Mouse (Mus musculus): ENCODE results near the gene Trabd. TPM values are rescaled to one million over a fixed set of nuclear protein-coding genes. Genes with fewer than 3 reads are reported as not detected.

Gene Trabd
- total and polyA plus RNA-seq, 3 experiments: 39.2 to 74.7 (median 49.5) TPM

DNA sequence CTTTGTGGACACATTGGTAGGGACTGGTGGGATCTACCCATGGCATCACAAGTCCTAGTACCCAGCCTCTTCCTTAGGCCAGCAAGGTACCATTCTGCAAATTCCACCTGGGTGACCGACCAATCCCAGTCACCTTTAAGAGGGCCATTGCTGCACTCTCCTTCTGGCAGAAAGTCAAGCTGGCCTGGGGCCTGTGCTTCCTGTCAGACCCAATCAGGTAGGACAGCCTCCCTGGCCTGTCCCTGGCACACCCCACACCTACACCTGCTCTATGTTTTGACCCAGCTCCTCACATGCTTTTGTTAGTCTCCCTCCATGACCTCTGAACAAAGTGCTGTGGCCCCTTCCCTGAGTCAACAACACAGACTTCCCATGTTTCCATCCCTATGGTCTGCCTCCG is 9.9 kb downstream of the Trabd start:
- H3K4me3 ChIP-seq (replicated peaks in 1 of 3; ENCODE audit: low read depth in 2 of 3, low read length in 2 of 3, poor library complexity in 1 of 3): no peak overlapping the region

DNA sequence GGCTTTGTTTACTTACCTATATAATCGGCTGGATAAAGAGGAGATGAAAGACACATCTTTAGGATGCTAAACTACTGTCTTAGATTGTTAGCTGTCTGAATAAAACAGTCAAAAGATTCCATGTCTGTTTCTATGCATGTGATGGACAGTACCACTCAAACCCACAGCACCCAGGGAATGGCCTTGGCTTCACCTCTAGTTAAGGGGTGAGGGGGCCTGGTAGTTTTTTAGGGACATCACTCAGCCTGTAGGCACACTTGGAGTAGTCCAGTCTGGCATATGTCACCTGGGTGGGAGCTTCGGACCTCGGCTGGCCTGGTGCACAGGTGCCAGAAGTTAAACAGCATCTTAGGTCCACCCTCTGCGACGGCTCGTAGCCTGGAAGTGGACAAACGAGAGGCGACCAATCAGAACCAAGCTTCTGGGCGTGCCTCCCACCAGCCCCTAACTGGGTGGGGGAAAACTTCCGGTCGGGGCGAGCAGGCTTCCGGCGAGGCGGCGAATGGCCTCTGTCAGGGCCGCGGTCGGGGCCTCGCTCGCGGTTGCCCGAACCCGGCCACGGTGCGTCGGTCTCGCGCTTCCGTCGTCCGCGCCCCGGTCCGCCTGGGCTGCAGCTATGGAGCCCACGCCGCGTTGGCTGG is 13.8 kb downstream of the Trabd start, which contains the start of gene Selenoo:
TSS of gene Selenoo (plus strand) at position 478 of the 641 bp plus-strand sequence.
- Histone ChIP-seq H3K79me2 (replicated peaks; ENCODE audit: control insufficient read depth, extremely low read depth, insufficient read depth, poor library complexity, severe bottlenecking) (no peaks in the 10 kb centered on the region), H3K36me3 (replicated peaks in 1 of 2; ENCODE audit: control insufficient read depth in 1 of 2, insufficient read depth in 1 of 2, low read length in 1 of 2) (peaks cover 41 to 55% of the 10 kb centered on the region in 2 experiments), H3K4me3 (replicated peaks in 1 of 3; ENCODE audit: low read depth in 2 of 3, low read length in 2 of 3, poor library complexity in 1 of 3) (peak within 1 kb of the TSS; percentile 72 to 95 (median 95)), H3K27ac (ENCODE audit: insufficient read depth, low read depth) (0 out of 2 replicates have a peak within 1 kb of the TSS, but pooled peaks have one; percentile 31), H3K4me1 (ENCODE audit: control insufficient read depth in 1 of 2, insufficient read depth in 2 of 2) (peaks cover 3 to 19% of the 10 kb centered on the region in 2 experiments; a peak in 3 of 4 replicates), H3K27me3 (replicated peaks) (no peaks in the 10 kb centered on the region), H3K9ac (ENCODE audit: insufficient read depth, low read depth) (peak within 1 kb of the TSS; percentile 82), H3K9me3 (replicated peaks; ENCODE audit: low read length) (no peaks in the 10 kb centered on the region), H3K4me2 (ENCODE audit: insufficient read depth, low read depth, poor library complexity, severe bottlenecking) (peak within 1 kb of the TSS; percentile 81)
- dilution Hi-C loops (cut with MboI; ENCODE audit: extremely low pct_ligation_motif_present, extremely low pct_unique_long_range_greater_than_20kb, low sequenced_read_pairs): no loop called here
- in situ Hi-C loops (cut with MboI; ENCODE audit: low pct_ligation_motif_present, low pct_unique_long_range_greater_than_20kb, low sequenced_read_pairs): no loop called here
- DNase-seq (ENCODE audit: extremely low read depth): peak; percentile 87
- TF ChIP-seq CTCF (conservative IDR thresholded peaks at IDR 0.05 in 1 of 2, IDR thresholded peaks at IDR 0.05 in 1 of 2; ENCODE audit: low read depth in 2 of 2, low read length in 2 of 2): no peak
- TF ChIP-seq TCF12 (IDR thresholded peaks at IDR 0.05; ENCODE audit: low read depth, low read length): peak; percentile 76; the same call in 1 of the 2 replicates
- peak; percentile 73; the same call in 1 of the 2 replicates for TF ChIP-seq MAZ (IDR thresholded peaks at IDR 0.05; ENCODE audit: low read depth, low read length)
- peak; percentile 26; the same call in 1 of the 2 replicates for TF ChIP-seq IRF4 (IDR thresholded peaks at IDR 0.05; ENCODE audit: low read depth, low read length)
- peak; percentile 64; the same call in 1 of the 2 replicates for TF ChIP-seq MAX (IDR thresholded peaks at IDR 0.05; ENCODE audit: low read length)
- peak; percentile 40; the same call in 1 of the 2 replicates for TF ChIP-seq CHD2 (IDR thresholded peaks at IDR 0.05; ENCODE audit: low read length)
- peak; percentile 75; the same call in 1 of the 2 replicates for TF ChIP-seq TBP (conservative IDR thresholded peaks at IDR 0.05; ENCODE audit: low read depth, low read length)
- TF ChIP-seq POLR2AphosphoS2 (IDR thresholded peaks at IDR 0.05; ENCODE audit: low read depth, low read length): peak; percentile 57; the same call in 1 of the 2 replicates
- no peak for TF ChIP-seq EP300 (IDR thresholded peaks at IDR 0.05; ENCODE audit: low read length)
- peak; percentile 91 for TF ChIP-seq POLR2A (IDR thresholded peaks at IDR 0.05; ENCODE audit: low read depth, low read length)
- TF ChIP-seq USF1 (IDR thresholded peaks at IDR 0.05; ENCODE audit: low read depth, low read length): no peak
- no peak for TF ChIP-seq ETS1 (conservative IDR thresholded peaks at IDR 0.05; ENCODE audit: low read depth, low read length)
- peak; percentile 89 for TF ChIP-seq NELFE (IDR thresholded peaks at IDR 0.05; ENCODE audit: low read depth, low read length)
- peak; percentile 72 for TF ChIP-seq SIN3A (IDR thresholded peaks at IDR 0.05; ENCODE audit: low read length)
- TF ChIP-seq JUND (conservative IDR thresholded peaks at IDR 0.05; ENCODE audit: low read depth, low read length): no peak
- peak; percentile 34; the same call in 1 of the 2 replicates for TF ChIP-seq NRF1 (IDR thresholded peaks at IDR 0.05; ENCODE audit: low read depth, low read length)
- TF ChIP-seq E2F4 (IDR thresholded peaks at IDR 0.05; ENCODE audit: insufficient replicate concordance, low read depth, low read length): no peak
- peak; percentile 88 for TF ChIP-seq ZMIZ1 (IDR thresholded peaks at IDR 0.05; ENCODE audit: low read depth, low read length)
- no peak for TF ChIP-seq SMC3 (IDR thresholded peaks at IDR 0.05; ENCODE audit: low read depth, low read length)
- TF ChIP-seq MXI1 (IDR thresholded peaks at IDR 0.05; ENCODE audit: low read depth, low read length): peak; percentile 80
- no peak for TF ChIP-seq ZKSCAN1 (IDR thresholded peaks at IDR 0.05; ENCODE audit: borderline replicate concordance, low read depth, low read length)
- peak; percentile 57; the same call in 1 of the 2 replicates for TF ChIP-seq KAT2A (IDR thresholded peaks at IDR 0.05; ENCODE audit: insufficient replicate concordance, low read length)
- TF ChIP-seq JUN (IDR thresholded peaks at IDR 0.05; ENCODE audit: insufficient read depth, low read depth, low read length): no peak
- TF ChIP-seq RAD21 (IDR thresholded peaks at IDR 0.05; ENCODE audit: low read depth, low read length): no peak
- TF ChIP-seq PAX5 (IDR thresholded peaks at IDR 0.05; ENCODE audit: low read length): no peak
- no peak for TF ChIP-seq ZC3H11A (IDR thresholded peaks at IDR 0.05; ENCODE audit: low read depth, low read length)

More for the DNA sequence above, 9.9 kb downstream of the Trabd start:
- no peaks in the 10 kb centered on the region for H3K27me3 ChIP-seq (replicated peaks)
- dilution Hi-C loops (cut with MboI; ENCODE audit: extremely low pct_ligation_motif_present, extremely low pct_unique_long_range_greater_than_20kb, low sequenced_read_pairs) (no loop called here), in situ Hi-C loops (cut with MboI; ENCODE audit: low pct_ligation_motif_present, low pct_unique_long_range_greater_than_20kb, low sequenced_read_pairs) (no loop called here)
- peaks cover 62 to 78% of the 10 kb centered on the region in 2 experiments for H3K36me3 ChIP-seq (replicated peaks in 1 of 2; ENCODE audit: control insufficient read depth in 1 of 2, insufficient read depth in 1 of 2, low read length in 1 of 2)
- no peak overlapping the region for H3K4me2 ChIP-seq (ENCODE audit: insufficient read depth, low read depth, poor library complexity, severe bottlenecking)
- no peak for DNase-seq (ENCODE audit: extremely low read depth)
- no peak overlapping the region for H3K27ac ChIP-seq (ENCODE audit: insufficient read depth, low read depth)
- peaks cover 2 to 11% of the 10 kb centered on the region in 2 experiments; a peak in 3 of 4 replicates for H3K4me1 ChIP-seq (ENCODE audit: control insufficient read depth in 1 of 2, insufficient read depth in 2 of 2)
- TF ChIP-seq BHLHE40 (IDR thresholded peaks at IDR 0.05; ENCODE audit: low read depth, low read length) (no peak), ETS1 (conservative IDR thresholded peaks at IDR 0.05; ENCODE audit: low read depth, low read length) (no peak), MYC (IDR thresholded peaks at IDR 0.05; ENCODE audit: low read depth, low read length) (no peak), EP300 (IDR thresholded peaks at IDR 0.05; ENCODE audit: low read length) (no peak), GABPA (IDR thresholded peaks at IDR 0.05; ENCODE audit: insufficient replicate concordance, low read depth, low read length) (no peak), MAFK (IDR thresholded peaks at IDR 0.05; ENCODE audit: insufficient replicate concordance, low read length) (no peak), UBTF (IDR thresholded peaks at IDR 0.05; ENCODE audit: low read depth, low read length) (no peak), ELF1 (IDR thresholded peaks at IDR 0.05; ENCODE audit: low read depth, low read length) (no peak), ZNF384 (IDR thresholded peaks at IDR 0.05; ENCODE audit: low read depth, low read length) (no peak), POLR2A (IDR thresholded peaks at IDR 0.05; ENCODE audit: low read depth, low read length) (no peak), NELFE (IDR thresholded peaks at IDR 0.05; ENCODE audit: low read depth, low read length) (no peak), POLR2AphosphoS2 (IDR thresholded peaks at IDR 0.05; ENCODE audit: low read depth, low read length) (no peak), PAX5 (IDR thresholded peaks at IDR 0.05; ENCODE audit: low read length) (no peak), CTCF (conservative IDR thresholded peaks at IDR 0.05 in 1 of 2, IDR thresholded peaks at IDR 0.05 in 1 of 2; ENCODE audit: low read depth in 2 of 2, low read length in 2 of 2) (no peak), CHD2 (IDR thresholded peaks at IDR 0.05; ENCODE audit: low read length) (no peak), MAZ (IDR thresholded peaks at IDR 0.05; ENCODE audit: low read depth, low read length) (no peak), USF1 (IDR thresholded peaks at IDR 0.05; ENCODE audit: low read depth, low read length) (no peak)
- no peak overlapping the region for H3K9ac ChIP-seq (ENCODE audit: insufficient read depth, low read depth)
- peaks cover 8% of the 10 kb centered on the region for H3K79me2 ChIP-seq (replicated peaks; ENCODE audit: control insufficient read depth, extremely low read depth, insufficient read depth, poor library complexity, severe bottlenecking)
- H3K9me3 ChIP-seq (replicated peaks; ENCODE audit: low read length): no peaks in the 10 kb centered on the region

All from CH12.LX (cell line).